Mouse (Mus musculus): ENCODE data around the gene Zfp820.
A peak's percentile ranks its signal among the peaks of the same experiment; 100 is the strongest.
"Not testable (repeated sequence)": the region's sequence is repeated elsewhere in the genome, so short reads cannot be mapped to it uniquely, and the experiment has no call there.

Zfp820 gene

DNA sequence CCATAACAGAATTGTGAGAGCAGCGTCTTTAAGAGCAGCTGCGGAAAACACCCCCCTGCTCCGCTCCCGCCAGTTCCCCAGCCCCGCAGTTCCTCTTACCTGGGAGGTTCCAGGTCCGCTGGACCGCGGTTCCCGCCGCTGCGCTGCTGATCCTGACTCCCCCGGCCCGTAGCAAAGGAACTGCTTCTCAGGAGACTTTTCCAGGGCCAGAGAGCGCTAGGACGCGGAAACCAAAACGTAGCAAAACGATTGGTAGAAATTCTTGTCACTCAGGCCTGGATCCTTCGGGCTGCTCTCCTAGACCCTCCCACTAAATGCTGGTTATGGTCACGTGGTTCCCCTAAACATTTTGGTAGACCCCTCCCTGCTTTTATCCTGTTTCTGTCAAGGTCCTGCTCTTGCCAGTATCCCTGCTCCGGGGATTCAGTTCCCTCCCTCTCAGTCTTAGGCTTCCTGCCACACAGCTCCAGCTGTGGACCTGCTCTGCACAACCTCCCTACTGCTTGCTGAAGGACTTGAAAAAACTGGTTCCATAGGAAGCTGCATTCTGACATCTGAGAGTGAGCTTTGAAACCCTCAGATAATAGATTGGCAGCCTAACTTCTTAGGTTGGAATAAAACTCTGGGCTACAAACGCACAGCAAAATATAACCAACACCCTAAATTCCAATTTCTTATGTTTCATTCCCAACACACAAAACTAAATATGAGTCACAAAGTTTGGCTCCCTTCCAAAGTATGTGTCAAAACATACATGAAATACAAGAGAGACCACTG is at the start of gene Zfp820:
TSS of gene Zfp820 (minus strand) at position 228 of the 777 bp plus-strand sequence.
- DNase-seq (ENCODE audit: low read depth, low spot score): peak; percentile 95

DNA sequence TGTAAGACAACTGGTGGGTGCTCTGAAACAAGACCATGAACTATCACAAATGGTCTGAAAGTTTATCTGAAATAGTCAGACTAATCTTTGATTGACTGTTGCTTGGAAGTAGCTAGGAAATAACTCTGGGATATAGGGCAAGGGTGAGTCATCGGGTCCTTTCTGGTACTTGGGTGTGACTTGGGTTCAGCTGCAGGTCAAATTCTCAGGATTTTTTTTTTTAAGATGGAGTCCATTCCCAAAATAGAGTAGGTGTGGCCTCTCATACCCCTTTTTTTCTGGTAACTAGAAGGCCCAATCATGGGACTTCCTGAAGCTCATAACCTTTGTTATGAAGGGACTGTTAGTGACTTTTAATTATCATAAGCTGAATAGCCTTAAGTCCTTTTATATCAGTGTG is 25.7 kb upstream of the Zfp820 start:
- no peak for DNase-seq (ENCODE audit: low read depth, low spot score)

DNA sequence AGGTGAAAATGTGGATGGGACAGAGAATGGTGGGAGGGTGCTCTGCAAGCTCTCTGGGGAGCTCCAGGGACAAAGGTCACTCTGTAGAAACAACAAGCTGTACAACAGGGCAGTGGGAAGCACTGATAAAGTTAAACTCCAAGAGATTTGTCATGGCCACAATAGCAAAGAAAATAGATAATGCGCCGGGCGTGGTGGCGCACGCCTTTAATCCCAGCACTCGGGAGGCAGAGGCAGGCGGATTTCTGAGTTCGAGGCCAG is 680 bp upstream of the Zfp820 start:
- DNase-seq (ENCODE audit: low read depth, low spot score): not testable (repeated sequence)

DNA sequence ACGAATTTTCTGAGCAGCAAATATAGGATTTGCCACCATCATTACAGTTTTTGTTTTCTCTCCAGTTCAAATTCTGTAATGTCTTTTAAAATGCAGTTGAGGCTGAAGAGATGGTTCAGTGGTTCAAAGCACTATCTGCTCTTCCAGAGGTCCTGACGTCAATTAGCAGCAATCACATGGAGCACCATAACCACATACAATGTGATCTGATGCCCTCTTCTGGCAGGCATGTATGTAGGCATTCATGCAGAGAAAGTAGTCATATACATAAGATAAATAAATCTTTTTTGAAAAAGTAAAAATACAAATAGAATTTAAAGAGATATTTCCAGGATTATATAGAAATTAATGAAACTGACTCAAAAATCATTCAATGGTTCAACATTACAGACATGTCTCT is 7.1 kb downstream of the Zfp820 start:
- no peak for DNase-seq (ENCODE audit: low read depth, low spot score)

DNA sequence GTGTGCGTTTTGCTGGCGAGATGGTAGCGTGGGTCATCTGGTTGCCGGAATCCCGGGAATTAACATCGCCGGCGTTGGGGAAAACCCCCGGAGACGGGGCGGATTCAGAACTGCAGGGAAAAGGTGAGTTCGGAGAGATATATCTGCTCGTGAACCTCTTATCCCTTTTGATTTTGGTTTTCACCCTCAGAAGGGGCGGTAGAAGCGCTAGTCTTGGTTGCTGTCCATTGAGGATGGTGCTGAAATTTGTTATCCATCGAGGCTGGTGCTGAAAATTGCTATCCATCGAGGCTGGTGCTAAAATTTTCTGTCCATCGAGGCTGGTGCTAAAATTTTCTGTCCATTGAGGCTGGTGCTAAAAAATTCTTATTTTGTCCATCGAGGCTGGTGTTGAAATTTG is 44.2 kb downstream of the Zfp820 start:
- DNase-seq (ENCODE audit: low read depth, low spot score): peak; percentile 63

DNA sequence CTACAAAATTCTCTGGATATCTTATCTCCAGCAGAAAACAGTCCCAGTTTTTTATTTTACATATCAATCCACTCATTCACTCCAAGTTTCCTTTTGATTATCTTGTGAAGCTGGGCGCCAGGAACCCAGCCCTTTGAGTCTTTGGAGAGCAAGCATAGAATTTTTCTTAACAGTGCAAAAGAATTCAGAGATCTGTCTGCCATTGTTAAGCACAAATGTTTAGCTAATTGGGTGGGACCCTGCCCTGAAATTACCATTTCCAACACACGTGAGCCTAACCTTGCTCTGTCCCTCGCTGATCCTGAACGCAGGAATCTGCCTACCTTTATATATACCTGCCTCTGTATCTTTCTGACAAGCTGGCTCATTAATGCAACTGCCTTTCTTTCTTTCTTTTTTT is 53.3 kb downstream of the Zfp820 start:
- DNase-seq (ENCODE audit: low read depth, low spot score): no peak

DNA sequence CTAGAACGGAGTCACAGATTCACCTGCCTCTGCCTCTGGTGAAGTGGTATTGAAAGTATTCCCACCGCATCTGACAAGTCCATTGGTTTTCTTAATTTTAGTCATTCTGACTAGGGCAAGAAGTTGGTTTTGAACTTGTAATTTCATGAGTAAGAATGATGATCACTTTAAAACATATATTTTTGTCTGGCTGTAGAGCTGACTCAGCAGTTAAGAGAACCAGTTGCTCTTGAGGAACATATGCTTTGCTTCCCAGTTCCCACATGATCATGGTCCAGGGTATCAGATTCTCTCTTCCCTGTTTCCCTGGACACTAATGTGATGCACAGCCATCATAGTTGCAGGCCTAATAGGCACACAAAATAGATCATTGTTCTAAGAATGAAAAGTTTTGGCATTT is 75.2 kb downstream of the Zfp820 start:
- DNase-seq (ENCODE audit: low read depth, low spot score): no peak
